Mouse (Mus musculus): ENCODE results near the gene Gm20388.

- no peak for TF ChIP-seq CTCF (IDR thresholded peaks at IDR 0.05; ENCODE audit: borderline replicate concordance, extremely low read depth, insufficient read depth, insufficient read length)
- TF ChIP-seq POLR2A (IDR thresholded peaks at IDR 0.05; ENCODE audit: borderline replicate concordance, extremely low read depth, insufficient read depth, insufficient read length, poor library complexity, severe bottlenecking): no peak
Measured at GRCm38 (mm10) chr8:120558162-120558561, 647.5 kb downstream of the Gm20388 start.

All from brain, embryonic 14.5 days (tissue).